Mouse (Mus musculus): ENCODE data around the gene Pdzd2. TPM values are rescaled to one million over a fixed set of nuclear protein-coding genes. Genes with fewer than 3 reads are reported as not detected.

The Pdzd2 gene
- polyA plus RNA-seq, 1 experiment from 2014 or later: 4.9 TPM

DNA sequence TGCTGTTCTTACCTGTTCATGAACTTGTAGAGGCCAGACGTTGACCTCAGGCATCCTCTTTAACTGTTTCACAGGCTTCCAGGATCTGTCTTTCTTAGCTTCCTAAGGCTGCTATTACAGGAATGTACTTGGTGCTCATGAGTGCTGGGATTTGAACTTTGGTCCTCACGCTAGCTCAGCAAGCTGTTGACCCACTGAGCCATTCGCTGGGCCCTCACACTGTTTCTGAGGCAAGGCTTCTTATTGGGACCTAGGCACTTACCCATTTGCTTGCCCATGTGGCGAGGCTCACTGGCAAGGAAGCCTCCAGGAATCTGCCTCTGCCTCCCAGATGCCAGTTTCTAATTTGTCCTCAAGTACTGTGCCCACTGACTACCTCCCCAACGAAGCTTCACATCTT is 419.8 kb downstream of the Pdzd2 start:
- no peaks in the 10 kb centered on the region for H3K9me3 ChIP-seq
- no peak for DNase-seq (ENCODE audit: low spot score)
- H3K27ac ChIP-seq: no peak overlapping the region
- WGBS: 49% methylated on average over 5 of the region's 5 CpGs
- no peaks in the 10 kb centered on the region; the same call in 1 of the 2 replicates for H3K36me3 ChIP-seq
- H3K27me3 ChIP-seq (ENCODE audit: insufficient read depth, poor library complexity, severe bottlenecking): peaks cover 23% of the 10 kb centered on the region
- H3K4me1 ChIP-seq (replicated peaks): peaks cover 24% of the 10 kb centered on the region
- H3K4me3 ChIP-seq: peak overlapping the region; percentile 98; the same call in 1 of the 2 replicates

DNA sequence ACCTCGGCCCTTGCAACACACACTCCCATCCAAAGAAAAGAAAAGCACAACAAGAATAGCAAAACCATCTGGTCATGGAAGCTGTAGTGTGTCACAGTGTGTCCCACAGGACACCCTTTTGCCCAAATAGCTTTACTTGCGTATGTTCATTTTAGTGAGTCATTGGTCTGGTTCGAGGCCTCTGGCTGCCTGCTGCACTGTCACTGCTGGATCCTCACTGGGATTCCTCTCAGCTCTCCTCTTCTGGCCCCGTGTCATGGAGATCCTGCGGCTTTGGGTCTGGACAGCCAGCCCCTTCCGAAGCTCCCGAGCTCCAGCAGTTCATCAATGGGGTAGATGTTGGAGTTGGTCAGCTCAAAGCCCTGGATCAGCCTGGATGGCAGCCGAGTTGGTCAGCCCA is 421.3 kb downstream of the Pdzd2 start:
- Histone ChIP-seq H3K27me3 (ENCODE audit: insufficient read depth, poor library complexity, severe bottlenecking) (peaks cover 23% of the 10 kb centered on the region), H3K4me1 (replicated peaks) (peaks cover 10% of the 10 kb centered on the region), H3K4me3 (no peak overlapping the region), H3K27ac (no peak overlapping the region), H3K36me3 (no peaks in the 10 kb centered on the region), H3K9me3 (no peaks in the 10 kb centered on the region)
- DNase-seq (ENCODE audit: low spot score): no peak
- WGBS: 77% methylated on average over 8 of the region's 8 CpGs

DNA sequence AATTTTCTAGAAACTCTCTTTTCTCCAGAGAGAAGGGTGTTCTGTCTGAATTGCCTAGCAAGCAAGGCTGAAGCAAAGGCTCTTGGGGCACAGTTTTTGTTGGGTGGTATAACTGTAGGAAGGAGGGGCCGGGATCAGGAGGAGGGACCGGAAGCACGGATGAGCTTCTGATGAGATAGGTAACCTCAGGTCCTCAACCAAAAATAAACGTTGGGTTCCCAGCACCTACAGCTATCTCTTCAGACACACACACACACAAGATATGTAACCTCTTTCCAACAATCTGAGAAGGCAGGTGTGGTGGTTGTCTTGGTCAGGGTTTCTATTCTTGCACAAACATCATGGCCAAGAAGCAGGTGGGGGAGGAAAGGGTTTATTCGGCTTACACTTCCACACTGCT is 422.4 kb downstream of the Pdzd2 start:
- Histone ChIP-seq H3K4me3 (no peak overlapping the region), H3K9me3 (no peaks in the 10 kb centered on the region), H3K4me1 (replicated peaks) (no peaks in the 10 kb centered on the region; the same call in 1 of the 2 replicates), H3K36me3 (no peaks in the 10 kb centered on the region), H3K27me3 (ENCODE audit: insufficient read depth, poor library complexity, severe bottlenecking) (peaks cover 23% of the 10 kb centered on the region), H3K27ac (no peak overlapping the region)
- 79% methylated on average over 5 of the region's 5 CpGs for WGBS
- no peak for DNase-seq (ENCODE audit: low spot score)

DNA sequence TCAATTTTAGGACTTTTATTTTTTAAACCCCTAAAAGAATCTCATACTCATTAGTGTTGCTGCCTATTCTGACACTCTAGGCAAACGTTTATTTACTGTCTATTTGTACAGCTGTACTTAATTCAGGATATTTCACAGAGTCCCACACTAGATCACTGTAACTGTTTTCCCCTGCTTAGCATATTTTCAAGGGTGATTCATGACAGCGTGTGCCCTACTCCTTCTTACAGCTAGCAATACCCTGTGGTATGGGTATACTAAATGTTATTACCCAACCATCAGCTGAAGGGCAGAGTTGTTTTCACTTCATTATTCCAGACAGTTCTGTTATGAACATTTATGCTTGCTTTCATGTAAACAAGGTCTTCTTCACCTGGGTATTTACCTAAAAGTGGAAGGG is 423.7 kb downstream of the Pdzd2 start:
- H3K9me3 ChIP-seq: no peaks in the 10 kb centered on the region
- H3K36me3 ChIP-seq: no peaks in the 10 kb centered on the region
- no peaks in the 10 kb centered on the region; the same call in 1 of the 2 replicates for H3K4me1 ChIP-seq (replicated peaks)
- DNase-seq (ENCODE audit: low spot score): no peak
- peaks cover 23% of the 10 kb centered on the region for H3K27me3 ChIP-seq (ENCODE audit: insufficient read depth, poor library complexity, severe bottlenecking)
- no peak overlapping the region for H3K4me3 ChIP-seq
- no peak overlapping the region for H3K27ac ChIP-seq
- WGBS: 67% methylated on average over 2 of the region's 2 CpGs

DNA sequence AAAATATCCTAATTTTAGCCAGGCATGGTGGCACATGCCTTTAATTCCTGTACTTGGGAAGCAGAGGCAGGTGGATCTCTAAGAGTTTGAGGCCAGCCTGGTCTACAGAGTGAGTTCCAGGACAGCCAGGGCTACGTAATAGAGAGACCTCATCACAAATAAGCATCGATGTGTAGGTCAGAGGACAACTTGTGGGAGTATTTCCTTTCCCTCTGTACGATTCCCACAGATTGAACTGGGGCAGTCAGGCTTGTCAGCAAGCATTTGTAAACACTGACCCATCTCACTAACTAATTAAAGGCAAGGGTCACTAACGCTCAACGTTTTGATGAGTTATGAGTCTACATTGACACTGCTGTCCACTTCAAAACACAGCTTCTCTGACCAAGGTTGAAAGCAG is 425.1 kb downstream of the Pdzd2 start:
- Histone ChIP-seq H3K4me3 (no peak overlapping the region), H3K36me3 (no peaks in the 10 kb centered on the region), H3K27ac (no peak overlapping the region), H3K27me3 (ENCODE audit: insufficient read depth, poor library complexity, severe bottlenecking) (peaks cover 15% of the 10 kb centered on the region), H3K4me1 (replicated peaks) (no peaks in the 10 kb centered on the region), H3K9me3 (no peaks in the 10 kb centered on the region)
- WGBS: 80% methylated on average over 5 of the region's 5 CpGs
- no peak for DNase-seq (ENCODE audit: low spot score)

DNA sequence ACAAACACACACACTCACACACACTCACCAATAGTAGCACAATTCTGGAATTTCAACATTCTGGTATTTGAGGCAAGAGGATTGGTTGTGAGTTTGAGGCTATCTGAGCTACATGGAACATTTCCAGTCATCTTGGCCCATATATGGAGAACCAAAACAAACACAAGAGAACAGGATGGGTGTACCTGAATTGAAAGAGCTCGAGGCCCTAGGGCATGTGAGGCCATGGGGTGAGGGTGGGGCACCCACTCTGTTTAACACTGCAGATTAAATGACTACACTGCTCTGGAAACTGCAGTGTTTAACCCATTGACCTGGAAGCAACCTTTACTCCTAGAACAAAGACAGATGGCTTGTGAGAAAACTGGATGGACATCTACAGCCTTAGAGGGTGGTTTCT is 426.5 kb downstream of the Pdzd2 start:
- Histone ChIP-seq H3K9me3 (no peaks in the 10 kb centered on the region), H3K27ac (no peak overlapping the region), H3K36me3 (no peaks in the 10 kb centered on the region), H3K4me1 (replicated peaks) (no peaks in the 10 kb centered on the region), H3K27me3 (ENCODE audit: insufficient read depth, poor library complexity, severe bottlenecking) (0 out of 2 replicates have a peak, but pooled peaks cover 3% of the 10 kb centered on the region), H3K4me3 (no peak overlapping the region)
- 33% methylated on average over 1 of the region's 1 CpGs for WGBS
- no peak for DNase-seq (ENCODE audit: low spot score)

DNA sequence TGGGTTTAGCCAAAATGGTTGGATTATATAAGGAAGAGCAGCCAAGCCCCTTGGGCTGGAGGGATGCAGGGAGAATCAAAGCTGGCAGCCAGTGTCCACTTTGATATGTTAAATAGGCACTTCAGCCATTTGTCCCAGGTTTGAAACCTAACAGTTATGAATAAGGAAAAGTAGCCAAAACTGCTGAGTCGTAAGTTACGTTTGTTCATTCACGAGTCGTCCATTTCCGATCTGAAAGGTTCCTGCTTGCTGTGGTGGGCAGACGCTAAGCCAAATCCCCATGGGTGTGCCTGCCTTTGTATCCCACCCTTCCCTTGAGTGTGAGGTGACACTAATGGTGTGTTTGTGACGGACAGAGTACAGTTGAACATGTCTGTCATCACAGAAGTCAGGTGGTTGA is 428.3 kb downstream of the Pdzd2 start:
- 87% methylated on average over 7 of the region's 7 CpGs for WGBS
- DNase-seq (ENCODE audit: low spot score): no peak

DNA sequence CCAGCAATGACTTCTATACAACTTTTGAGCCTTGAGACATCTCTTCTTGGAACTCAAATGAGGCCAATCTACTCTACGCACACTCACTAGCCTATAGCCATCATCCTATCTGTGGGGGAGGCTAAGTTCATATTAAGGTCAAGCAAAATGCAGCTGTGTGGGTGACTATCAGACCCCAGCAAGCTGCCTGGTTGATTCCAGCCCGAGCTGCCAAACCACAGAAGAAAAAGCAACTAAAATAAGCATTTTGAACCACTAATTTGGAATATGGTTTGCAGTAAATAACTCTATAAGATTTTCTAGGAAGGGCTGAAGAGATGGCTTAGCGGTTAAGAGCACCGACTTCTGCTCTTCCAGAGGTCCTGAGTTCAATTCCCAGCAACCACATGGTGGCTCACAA is 429.0 kb downstream of the Pdzd2 start:
- no peak for DNase-seq (ENCODE audit: low spot score)
- WGBS: 93% methylated on average over 4 of the region's 4 CpGs
- H3K36me3 ChIP-seq: no peaks in the 10 kb centered on the region
- H3K4me3 ChIP-seq: no peak overlapping the region
- no peak overlapping the region for H3K27ac ChIP-seq
- no peaks in the 10 kb centered on the region for H3K27me3 ChIP-seq (ENCODE audit: insufficient read depth, poor library complexity, severe bottlenecking)
- H3K4me1 ChIP-seq (replicated peaks): peaks cover 5% of the 10 kb centered on the region; the same call in 1 of the 2 replicates
- H3K9me3 ChIP-seq: no peaks in the 10 kb centered on the region

More for the DNA sequence above, 428.3 kb downstream of the Pdzd2 start:
- H3K9me3 ChIP-seq: no peaks in the 10 kb centered on the region
- no peaks in the 10 kb centered on the region for H3K27me3 ChIP-seq (ENCODE audit: insufficient read depth, poor library complexity, severe bottlenecking)
- H3K36me3 ChIP-seq: no peaks in the 10 kb centered on the region
- H3K4me1 ChIP-seq (replicated peaks): peaks cover under 1% of the 10 kb centered on the region; the same call in 1 of the 2 replicates
- H3K27ac ChIP-seq: no peak overlapping the region
- H3K4me3 ChIP-seq: no peak overlapping the region

Other genes starting within 250 kb of the Pdzd2 start
- 39.7 and 42.3 TPM in 2 replicates for gene 6030458C11Rik, start 84.7 kb upstream of the Pdzd2 start, polyA plus RNA-seq (2016; fragmentation: Nextera tagmentation; extraction: Ambion mirVana)
- 66.8 and 72.1 TPM in 2 replicates for gene Drosha, start 84.9 kb upstream of the Pdzd2 start, polyA plus RNA-seq (2016; fragmentation: Nextera tagmentation; extraction: Ambion mirVana)